Mouse (Mus musculus) cerebellum, postnatal 25 days (tissue): Measurements from ENCODE around the gene Prm1.
"Not testable (repeated sequence)": the region's sequence is repeated elsewhere in the genome, so short reads cannot be mapped to it uniquely, and the experiment has no call there.

Experiments
- DNase-seq, 2 experiments: peaks; one replicate each; pipeline ENCODE4 v3.0.0; 2021; ENCODE audit warnings: mixed read lengths in 2 of 2

Gene Prm1

DNA sequence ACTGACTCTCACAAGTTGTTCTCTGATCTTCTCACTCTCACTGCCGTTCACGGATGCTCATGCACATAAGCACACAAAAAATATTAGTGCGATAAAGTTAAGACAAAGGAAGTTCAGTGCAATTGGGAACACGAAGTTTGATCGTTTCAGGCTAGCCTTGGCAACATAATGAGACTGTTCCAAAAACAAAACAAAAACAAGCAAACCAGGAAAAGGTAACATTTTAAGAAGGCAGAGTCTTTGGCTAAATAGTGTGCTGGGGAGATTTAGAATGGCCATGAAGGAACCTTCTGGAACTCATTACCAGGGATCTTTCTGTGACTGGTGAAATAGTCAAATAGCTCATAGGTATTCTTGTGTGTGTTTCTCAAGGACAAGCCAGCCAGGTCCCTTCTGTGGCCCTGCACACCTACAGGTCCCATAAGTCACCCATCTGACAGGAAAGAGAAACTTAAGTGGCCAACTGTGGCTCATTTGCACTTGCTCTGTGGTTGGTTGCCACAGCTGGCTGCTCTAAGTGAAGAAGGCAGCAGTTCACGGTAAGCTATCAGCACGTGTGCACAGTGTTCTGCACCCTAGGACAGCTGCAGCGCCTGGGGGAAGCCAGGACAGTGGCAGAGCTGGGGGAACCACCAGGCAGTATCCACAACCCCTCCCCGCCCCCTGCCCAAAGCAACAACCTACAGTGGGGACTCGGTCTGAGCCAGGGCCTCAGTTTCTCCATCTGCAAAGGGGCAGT, at the start of gene Prm1:
Gene Prm1, minus strand, starts transcription at position 51 of the 739 bp plus-strand sequence.
- no peak for DNase-seq

DNA sequence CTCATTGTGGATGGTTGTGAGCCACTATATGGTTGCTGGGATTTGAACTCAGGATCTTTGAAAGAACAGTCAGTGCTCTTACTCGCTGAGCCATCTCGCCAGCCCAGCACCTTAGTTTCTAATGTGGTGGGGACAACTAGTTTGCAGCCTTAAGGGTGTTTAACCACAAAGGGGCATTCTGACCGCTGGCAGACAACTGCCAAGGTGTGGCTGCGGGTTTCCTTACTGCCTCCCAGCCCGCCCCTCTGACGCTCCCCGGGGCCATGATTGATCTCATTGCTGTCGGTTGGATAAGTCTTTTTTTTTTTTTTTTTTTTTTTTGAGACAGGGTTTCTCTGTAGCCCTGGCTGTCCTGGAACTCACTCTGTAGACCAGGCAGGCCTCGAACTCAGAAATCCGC, 46.6 kb upstream of the Prm1 start:
- not testable (repeated sequence) for DNase-seq

DNA sequence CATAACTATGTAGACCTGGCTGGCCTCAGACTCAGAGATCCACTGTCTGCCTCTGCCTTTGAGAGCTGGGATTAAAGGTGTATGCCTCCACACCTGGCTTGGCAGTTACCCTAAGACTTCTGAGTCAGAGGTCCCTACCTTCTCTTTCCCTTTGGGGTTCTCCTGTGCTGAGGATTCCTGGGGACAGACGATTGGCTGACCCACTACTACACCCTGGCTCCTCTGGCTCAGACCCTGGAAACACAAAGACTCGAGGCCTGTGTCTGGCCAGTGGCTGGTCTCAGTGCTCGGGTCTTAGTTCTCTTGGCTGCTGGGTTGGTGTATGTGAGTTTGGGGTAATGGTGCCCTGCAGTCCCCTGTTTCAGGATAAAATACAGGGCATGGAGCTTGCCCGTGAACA, 45.3 kb upstream of the Prm1 start:
- DNase-seq, result peak; percentile 27 to 35

DNA sequence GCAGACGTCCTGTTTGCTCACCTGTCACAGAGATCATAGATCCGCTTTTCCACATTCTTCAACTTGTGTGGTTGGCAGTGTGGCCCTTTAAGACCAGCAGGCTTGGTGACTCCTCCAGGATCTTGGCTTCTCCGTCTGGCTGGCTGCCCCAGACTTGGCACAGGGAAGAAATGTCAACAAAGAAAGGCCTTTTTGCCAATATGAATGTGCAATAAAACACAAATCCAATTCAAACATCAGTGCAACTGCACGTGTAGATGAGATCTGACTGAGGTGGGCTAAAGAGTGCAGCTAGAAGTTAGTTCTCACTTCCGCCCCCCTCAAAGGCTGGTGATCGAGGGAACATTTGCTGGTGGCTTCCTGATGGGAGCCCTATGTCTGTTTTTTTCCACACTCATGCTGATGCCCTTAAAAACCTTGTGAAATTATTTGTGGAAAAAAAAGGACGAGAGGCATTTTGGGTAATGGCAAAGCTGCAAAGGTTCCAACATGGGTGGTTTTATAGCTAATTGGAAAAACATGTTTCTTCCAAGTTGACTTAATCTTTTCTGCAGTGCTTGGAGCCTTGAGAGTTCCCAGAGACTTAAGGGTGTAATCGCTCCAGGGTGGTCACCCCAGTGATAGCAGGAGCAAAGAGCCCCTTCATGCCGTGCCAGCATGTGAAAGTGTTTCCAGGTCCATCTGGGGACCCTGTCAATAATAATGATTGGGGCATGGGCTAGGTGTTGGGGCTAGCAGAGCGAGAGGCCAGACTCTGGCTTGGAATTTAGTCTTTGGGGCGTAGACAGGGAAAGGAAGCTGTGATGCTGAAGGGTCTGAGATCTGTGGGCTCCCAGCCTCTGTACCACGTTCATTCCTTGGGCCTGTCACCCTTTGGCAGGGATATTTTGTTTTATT, 44.6 kb upstream of the Prm1 start:
- DNase-seq, result peak; percentile 87 to 90

DNA sequence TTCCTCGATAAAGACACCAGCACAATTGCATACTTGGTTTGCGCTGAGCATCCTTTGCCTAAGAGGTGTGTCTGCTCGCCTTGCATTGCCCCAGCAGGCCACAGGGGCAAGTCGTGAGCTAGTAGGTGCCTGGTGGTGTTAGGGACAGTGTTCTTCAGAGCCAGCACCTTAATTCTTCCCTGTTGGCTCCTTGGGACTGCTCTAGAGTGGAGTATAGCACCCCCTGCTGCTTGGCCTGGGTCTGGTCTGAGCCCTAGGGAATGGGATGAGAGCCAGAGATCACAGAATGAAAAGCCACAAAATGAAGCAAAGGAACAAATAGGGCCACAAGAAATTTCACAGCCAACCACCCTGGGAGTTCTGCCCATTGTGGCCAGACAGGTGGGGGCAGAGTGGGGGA, 40.9 kb upstream of the Prm1 start:
- peak; percentile 51 to 70 for DNase-seq

DNA sequence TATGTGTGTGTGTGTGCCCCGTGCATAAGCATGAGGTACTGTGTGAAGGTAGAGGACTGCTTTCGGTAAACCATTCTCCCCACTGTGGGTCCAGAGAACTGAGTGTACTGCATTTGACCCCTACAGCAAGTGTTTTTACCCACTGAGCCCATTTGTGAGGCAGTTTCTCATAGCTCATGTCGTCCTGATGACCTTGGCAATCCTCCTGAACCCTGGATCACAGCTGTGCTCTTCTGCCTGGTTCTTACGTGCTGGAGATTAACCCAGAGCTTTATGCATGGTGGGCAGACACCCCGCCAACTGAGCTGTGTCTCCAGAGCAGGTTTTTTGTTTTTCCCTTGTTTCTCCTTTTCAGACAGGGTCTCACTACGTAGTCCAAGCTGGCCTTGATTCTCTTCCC, 40.3 kb upstream of the Prm1 start:
- DNase-seq, result no peak

DNA sequence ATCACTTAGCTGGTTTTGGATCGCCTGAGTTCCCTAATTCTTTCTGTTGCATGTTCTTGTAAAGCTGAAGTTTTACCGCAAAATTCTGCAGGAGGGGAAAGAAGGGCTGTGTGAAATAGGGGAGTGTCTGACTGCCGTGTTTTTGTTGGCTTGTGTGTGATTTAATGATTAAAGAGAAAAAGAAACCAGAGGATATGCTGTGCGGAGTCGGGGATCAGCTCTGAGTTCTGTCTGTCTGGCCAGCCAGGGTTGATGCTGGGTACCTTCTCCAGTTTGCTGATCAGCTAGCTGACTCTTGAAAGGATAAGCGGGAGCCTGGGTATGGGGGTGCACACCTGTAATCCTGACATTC, 38.7 kb upstream of the Prm1 start:
- DNase-seq, result no peak

DNA sequence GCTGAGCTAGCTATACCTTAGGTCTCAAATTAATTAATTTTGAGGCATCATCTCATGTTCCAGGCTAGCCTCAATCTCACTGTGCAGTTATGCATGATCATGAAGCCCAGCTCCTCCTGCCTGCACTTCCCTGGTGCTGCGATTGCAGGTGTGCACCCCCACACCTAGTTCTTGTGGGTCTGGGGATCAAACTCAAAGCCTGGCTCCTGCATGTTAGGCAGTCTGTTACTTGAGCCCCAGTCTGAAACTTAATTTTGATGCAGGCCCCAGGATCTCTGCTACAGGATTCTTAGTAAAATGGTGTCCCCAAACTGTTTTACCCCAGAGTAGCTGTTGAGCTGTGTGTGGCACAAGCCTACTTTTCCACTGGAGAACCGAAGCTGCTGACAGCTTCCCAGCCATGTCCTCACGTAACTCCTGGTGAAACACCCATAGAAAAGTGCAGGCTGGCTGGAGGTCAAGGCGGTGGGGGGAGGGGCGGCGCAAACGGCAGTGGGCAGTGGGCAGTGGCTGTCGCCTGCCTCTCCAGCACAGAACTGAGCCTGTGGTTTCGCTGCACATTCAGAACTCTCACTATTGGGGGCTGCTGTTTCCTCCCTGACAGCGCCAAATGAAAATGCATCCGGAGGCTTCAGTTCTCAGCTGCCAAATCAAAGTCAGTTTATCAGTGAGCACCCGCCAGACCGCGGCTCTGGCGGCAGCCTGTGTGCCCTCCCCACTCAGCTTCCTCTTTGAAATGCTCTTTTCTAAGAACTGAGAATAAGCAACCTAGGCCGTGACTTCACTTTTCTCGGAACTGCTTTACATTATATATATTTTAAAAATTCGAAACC, 38.1 kb upstream of the Prm1 start:
- peak; percentile 36 to 57 for DNase-seq

DNA sequence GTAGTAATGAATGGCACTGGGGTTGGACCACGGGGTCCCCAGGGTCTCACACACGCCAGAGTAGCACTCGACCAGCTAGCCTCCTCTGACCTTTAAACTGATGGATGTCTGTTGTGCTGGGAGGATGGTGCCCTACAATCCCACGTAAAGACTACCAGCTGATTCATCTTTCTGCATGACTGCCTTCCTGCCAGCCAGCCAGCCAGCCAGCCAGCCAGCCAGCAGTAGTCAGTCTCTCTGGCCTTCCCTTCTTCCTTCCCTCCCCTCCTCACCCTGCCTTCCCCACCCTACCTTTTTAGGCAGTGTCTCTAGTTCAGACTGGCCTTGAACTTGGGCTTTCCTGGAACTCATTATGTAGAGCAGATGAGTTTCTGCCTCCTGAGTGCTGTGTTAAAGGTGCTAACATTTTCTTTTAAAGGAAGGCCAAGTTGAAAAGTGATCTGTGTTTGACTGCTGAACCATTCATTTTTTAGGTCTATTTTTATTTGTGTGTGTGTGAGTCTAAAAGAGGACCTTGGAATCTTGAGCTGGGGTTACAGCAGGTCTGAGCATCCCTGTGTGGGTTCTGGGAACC, 36.7 kb upstream of the Prm1 start:
- peak in 1 of 2 experiments; percentile 55 for DNase-seq

DNA sequence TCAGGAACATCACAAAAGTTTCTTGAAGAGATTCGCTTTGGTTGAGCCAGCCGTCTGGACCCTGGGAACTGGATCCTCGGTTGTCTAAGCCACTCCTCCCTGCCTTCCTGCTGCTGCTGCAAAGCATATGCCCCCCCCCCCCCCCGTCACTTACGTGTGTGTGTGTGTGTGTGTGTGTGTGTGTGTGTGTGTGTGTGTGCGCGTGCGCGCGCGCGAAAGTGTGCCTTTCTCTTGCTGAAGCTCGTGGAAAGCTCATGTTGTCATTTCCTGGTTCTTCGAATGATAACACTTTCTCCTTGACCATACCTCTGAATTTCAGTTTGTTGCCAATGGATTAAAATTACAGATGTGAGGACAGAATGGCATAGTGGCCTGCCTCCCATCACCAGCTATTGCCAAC, 34.4 kb upstream of the Prm1 start:
- DNase-seq, result no peak

DNA sequence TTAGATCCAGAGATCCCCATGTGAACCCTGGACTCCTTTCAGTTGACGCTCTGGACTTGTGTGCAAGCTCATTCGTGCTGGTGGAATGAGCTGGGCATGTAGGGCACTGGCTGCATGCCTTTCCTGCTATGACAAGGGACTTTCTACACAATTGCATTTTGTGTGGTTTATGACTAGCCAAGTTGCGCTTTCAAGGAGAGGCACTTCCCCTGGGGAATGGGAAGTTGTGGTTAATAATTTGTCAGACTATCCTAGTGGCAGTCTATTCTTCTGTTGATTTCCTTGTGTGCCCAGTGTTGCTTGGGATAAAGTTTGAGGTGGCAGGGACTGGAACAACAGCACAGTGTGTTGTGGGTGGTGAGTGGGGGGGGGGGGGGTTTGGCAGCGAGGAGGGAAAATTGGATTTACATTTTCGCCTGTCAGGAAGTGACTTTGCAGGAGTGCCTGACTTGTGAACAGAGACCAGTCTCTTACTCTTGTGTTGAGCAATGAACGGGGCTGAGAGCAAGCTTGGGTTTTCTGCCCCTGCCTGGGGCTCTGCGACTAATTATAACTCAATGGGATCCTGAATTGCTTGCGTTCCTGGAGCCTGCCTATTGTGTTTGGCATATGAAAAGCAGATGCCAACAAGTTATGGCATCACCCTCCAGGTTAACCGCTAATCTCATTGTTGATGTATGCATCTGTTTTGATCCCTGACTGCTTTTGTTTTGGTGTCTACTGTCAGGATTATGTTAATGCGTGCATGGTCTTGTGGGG, 33.0 kb upstream of the Prm1 start:
- DNase-seq, result no peak

DNA sequence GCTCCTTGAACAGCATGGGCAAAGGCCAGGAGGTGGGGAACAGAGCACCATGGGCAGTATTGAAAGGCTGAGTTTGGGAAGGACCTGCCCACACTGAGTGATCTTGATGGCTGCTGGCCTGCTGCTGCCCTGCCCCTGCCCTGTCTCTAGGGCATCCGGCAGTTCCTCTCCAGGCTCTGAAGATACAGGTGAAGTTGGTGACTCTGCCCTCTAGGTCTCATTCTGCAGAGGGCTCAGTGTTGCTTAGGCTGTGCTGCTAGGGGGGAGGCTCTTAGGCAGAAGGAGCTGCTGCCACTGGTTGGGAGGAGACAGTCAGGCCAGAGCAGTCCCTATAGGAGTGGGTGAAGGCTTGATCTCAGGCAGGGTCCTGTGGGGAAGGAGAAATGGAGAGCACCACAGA, 32.3 kb upstream of the Prm1 start:
- no peak for DNase-seq

DNA sequence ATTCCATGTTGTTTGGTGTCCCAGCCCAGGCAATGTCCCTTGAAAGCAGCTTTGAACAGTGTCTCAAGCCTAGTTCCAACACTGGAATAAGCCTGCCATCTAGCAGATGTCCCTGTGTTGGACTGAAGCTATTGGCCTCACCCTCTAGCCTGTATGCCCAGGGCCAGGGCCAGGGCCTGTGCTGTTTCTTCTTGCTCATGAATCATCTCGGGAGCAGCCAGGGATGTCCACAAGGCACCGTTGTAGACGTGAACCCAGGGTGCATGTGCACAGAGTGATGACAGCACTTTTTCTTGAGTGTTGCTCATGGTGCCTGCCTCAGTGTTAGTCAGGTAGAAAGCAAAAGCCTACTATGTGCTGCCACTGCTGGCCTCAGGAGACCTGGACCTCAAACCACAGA, 31.6 kb upstream of the Prm1 start:
- no peak for DNase-seq

DNA sequence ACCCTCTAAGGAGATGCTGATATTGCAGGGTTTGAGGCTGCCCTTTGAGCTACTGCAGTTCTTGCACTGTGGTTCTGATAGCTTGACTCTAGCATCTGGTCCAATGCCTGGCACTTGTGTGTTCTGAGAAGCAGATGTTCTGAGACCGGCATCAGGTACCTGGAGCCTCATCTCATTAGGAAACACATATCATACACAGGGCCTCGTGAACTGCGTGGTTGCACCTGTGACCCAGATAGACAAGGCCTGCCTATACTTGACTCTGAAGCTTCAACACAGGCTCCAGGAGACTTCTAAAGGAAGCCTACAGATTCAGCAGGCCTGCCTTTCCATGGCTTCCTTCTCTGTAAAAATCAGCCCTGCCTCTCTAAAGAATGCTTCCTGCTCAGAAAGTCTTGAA, 30.7 kb upstream of the Prm1 start:
- DNase-seq, result no peak

DNA sequence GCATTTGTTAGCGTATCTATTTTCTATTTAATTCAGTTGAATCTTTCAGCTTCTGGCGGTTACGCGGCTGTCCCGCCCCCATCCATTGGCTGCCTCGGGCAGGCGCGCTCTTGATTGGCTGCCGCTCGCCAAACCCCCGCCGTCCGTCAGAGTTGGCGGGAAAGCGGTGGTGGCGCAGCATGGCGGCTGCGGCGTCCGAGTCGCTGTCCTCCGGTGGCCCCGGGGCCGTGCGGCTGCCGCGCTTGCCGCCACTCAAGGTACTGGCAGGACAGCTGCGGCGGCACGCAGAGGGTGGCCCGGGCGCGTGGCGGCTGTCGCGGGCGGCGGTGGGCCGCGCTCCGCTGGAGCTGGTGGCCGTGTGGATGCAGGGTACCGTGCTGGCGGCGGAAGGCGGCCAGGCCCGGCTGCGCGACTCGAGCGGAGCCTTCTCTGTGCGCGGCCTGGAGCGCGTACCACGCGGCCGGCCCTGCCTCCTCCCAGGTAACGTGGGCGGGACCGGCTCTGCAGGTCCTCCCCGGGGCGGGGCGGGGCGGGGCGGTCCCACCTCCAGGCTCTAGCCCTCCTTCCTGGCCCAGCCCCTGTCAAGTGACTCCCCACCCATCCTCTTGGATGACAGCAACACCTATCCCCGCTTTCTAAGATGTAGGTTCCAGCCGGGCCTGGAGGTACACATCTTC, 29.4 kb upstream of the Prm1 start, which contains the start of gene Rmi2:
Gene Rmi2, plus strand, starts transcription at position 149 of the 677 bp plus-strand sequence.
- peak; percentile 88 to 92 for DNase-seq

DNA sequence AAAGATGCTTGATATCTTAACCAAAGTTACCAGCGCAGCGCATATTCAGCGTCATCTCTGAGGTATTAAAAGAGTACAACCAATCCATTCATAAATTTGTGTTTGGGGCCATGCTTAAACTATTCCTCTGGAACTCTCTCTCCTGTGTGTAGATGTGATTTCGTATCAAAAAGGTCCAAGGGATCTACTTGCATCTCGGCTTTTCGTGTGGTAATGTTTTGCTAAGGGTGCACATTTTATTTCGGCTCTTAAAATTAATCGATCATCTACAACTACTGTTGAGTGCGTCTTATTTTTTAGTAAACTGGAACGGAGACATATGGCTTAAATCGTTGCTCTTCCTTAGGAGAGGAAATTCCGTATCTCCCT, 28.9 kb upstream of the Prm1 start:
- DNase-seq, result no peak

DNA sequence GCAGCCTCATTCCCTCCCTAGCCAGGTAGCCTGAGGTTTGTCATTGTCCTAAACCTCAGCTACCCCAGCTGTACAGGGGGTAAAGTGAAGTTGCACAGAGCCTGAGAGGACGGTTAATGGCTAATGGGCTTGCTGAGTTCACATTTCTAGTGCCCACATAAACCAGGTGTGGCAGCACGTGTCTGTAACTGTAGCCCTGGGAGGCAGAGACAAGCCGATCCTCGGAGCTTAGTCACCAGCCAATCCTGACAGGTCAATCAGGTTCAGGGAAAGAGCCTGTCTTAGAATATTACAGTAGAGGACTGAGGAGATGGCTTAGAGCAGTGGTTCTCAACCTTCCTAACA, 22.8 kb upstream of the Prm1 start:
- no peak for DNase-seq

DNA sequence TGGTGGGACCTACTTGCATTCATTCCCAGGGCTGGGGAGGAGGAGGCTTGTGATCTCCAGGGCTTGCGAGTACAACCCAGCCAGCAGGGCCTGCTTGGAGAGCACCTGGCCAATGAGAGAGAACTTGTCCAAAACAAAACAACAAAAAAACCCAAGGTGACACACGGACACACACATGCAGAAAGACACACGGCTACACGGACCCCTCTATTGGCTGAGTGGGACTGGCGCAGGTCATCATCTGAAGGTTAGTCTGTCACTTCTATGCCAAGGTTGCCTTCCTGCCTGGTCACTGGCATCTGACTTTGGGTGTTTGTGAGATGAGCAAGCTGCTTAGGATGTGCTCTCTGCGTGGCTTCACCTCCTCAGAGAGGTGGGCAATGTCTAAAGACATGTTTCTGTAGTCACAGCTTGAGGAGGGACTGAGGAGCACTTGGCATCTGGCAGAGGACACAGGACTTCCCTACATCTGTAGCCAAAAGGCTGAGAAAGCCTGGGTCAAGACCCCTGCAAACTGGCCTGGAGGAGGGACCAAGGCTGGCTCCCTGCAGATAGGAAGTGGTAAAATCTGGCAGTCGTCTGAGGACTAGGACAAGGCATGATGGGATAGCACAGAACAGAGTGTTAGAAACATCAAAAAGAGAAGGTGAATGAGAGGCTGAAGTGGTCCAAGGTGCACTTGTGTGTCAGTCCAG, 22.3 kb upstream of the Prm1 start:
- DNase-seq, result no peak

DNA sequence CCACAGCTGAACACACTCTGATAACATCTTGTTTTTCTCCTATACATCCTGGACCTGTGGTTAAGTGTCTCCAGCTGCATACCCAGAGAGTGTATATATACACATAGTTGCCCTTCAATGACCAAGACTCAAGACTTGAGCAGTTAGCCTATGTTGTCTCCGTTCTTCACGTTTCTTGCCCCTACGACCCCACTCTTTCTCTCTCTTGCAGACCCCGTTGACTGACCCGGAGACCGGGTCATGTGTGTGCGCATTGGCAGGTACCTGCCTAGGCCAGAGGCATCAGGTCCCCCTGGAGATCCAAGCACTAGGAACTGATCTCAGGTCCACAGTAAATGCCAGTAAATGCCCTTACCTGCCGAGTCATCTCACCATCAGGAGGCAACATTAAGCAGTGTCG, 21.6 kb upstream of the Prm1 start:
- DNase-seq, result no peak

DNA sequence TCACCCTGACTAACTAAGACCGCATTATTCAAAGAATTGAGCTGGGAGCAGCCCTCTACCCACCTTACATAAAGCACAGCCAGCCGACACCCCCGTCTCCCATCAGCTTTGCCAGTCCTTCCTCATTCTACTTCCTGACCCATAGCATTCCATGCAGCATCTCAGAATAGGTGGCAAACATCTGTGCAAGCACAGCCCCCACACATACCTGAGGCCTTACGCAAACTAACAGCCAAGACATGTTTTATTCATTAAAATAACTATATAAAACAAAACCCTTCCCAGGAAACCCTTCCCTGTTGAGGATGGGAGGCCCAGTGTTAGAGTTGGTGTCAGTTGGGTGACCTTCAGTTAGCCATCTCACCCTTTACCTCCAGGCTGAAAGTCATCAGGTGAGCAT, 20.2 kb upstream of the Prm1 start:
- no peak for DNase-seq

DNA sequence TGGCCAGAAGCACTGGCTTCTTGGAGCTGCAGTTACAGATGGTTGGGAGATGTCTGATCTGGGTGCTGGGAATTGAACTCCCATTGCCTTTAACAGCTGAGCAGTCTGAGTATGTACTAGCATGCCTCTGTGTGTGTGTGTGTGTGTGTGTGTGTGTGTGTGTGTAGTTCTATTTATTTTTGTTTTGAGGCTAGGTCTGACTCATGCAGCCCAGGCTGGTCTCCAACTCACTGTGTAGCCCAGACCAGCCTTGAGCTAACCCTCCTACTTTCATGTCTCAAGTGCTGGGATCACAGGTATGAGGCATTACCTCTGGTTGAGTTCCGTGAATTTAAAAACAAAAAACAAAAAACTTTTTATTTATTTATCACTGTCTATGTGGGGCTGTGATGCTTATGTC, 18.9 kb upstream of the Prm1 start:
- DNase-seq, result no peak
